Mouse (Mus musculus): ENCODE results near the gene Repin1. TPM values are rescaled to one million over a fixed set of nuclear protein-coding genes. Genes with fewer than 3 reads are reported as not detected.

The Repin1 gene
- total and polyA plus RNA-seq, 2 experiments, result 31.1 to 73.6 TPM

GRCm38 (mm10) chr6:48582037-48582436 is 11.6 kb upstream of the Repin1 start:
- DNase-seq (ENCODE audit: extremely low read depth, low read depth, low spot score), result peak; percentile 60
- Histone ChIP-seq H3K27me3 (ENCODE audit: control insufficient read depth, insufficient read depth, low read length) (no peaks in the 10 kb centered on the region), H3K27ac (replicated peaks; ENCODE audit: insufficient read depth, low read depth, low read length) (no peak overlapping the region), H3K9ac (ENCODE audit: low read depth, low read length) (no peak overlapping the region), H3K4me3 (ENCODE audit: insufficient read depth, low read depth, low read length) (no peak overlapping the region), H3K36me3 (ENCODE audit: control insufficient read depth, insufficient read depth, low read length) (no peaks in the 10 kb centered on the region), H3K79me2 (ENCODE audit: control insufficient read depth, insufficient read depth, low read length) (no peaks in the 10 kb centered on the region), H3K4me1 (ENCODE audit: control insufficient read depth, insufficient read depth, low read length) (peaks cover 3% of the 10 kb centered on the region; the same call in 1 of the 2 replicates)
- TF ChIP-seq CTCF (IDR thresholded peaks at IDR 0.05; ENCODE audit: low read depth, low read length) (peak; percentile 29), POLR2A (IDR thresholded peaks at IDR 0.05; ENCODE audit: extremely low read depth, insufficient read depth, low read length) (no peak)
- 88% methylated on average over 3 of the region's 3 CpGs for WGBS

GRCm38 (mm10) chr6:48589194-48589750 is 4.4 kb upstream of the Repin1 start, which contains the start of gene Gm45021:
TSS of gene Gm45021 (plus strand) at chr6:48589610.
- Histone ChIP-seq H3K27me3 (ENCODE audit: control insufficient read depth, insufficient read depth, low read length) (no peaks in the 10 kb centered on the region), H3K4me3 (ENCODE audit: insufficient read depth, low read depth, low read length) (no peak within 1 kb of the TSS), H3K79me2 (ENCODE audit: control insufficient read depth, insufficient read depth, low read length) (peaks cover 4% of the 10 kb centered on the region; the same call in 1 of the 2 replicates), H3K27ac (replicated peaks; ENCODE audit: insufficient read depth, low read depth, low read length) (no peak within 1 kb of the TSS), H3K9ac (ENCODE audit: low read depth, low read length) (no peak within 1 kb of the TSS), H3K4me1 (ENCODE audit: control insufficient read depth, insufficient read depth, low read length) (peaks cover 15% of the 10 kb centered on the region), H3K36me3 (ENCODE audit: control insufficient read depth, insufficient read depth, low read length) (no peaks in the 10 kb centered on the region)
- TF ChIP-seq CTCF (IDR thresholded peaks at IDR 0.05; ENCODE audit: low read depth, low read length) (no peak), POLR2A (IDR thresholded peaks at IDR 0.05; ENCODE audit: extremely low read depth, insufficient read depth, low read length) (no peak)
- WGBS, result 72% methylated on average over 6 of the region's 6 CpGs
- DNase-seq (ENCODE audit: extremely low read depth, low read depth, low spot score), result no peak

GRCm38 (mm10) chr6:48591221-48591845 is 2.4 kb upstream of the Repin1 start:
- H3K4me1 ChIP-seq (ENCODE audit: control insufficient read depth, insufficient read depth, low read length), result peaks cover 19% of the 10 kb centered on the region
- H3K27me3 ChIP-seq (ENCODE audit: control insufficient read depth, insufficient read depth, low read length), result no peaks in the 10 kb centered on the region
- peaks cover 20% of the 10 kb centered on the region for H3K79me2 ChIP-seq (ENCODE audit: control insufficient read depth, insufficient read depth, low read length)
- peak; percentile 71 for DNase-seq (ENCODE audit: extremely low read depth, low read depth, low spot score)
- no peak overlapping the region for H3K4me3 ChIP-seq (ENCODE audit: insufficient read depth, low read depth, low read length)
- TF ChIP-seq CTCF (IDR thresholded peaks at IDR 0.05; ENCODE audit: low read depth, low read length), result no peak
- no peak for TF ChIP-seq POLR2A (IDR thresholded peaks at IDR 0.05; ENCODE audit: extremely low read depth, insufficient read depth, low read length)
- WGBS, result 22% methylated on average over 3 of the region's 3 CpGs
- peaks cover 4% of the 10 kb centered on the region for H3K36me3 ChIP-seq (ENCODE audit: control insufficient read depth, insufficient read depth, low read length)
- peak overlapping the region; percentile 90 for H3K27ac ChIP-seq (replicated peaks; ENCODE audit: insufficient read depth, low read depth, low read length)
- 0 out of 2 replicates have a peak overlapping the region, but pooled peaks have one; percentile 25 for H3K9ac ChIP-seq (ENCODE audit: low read depth, low read length)

GRCm38 (mm10) chr6:48591871-48592270 is 1.8 kb upstream of the Repin1 start:
- TF ChIP-seq POLR2A (IDR thresholded peaks at IDR 0.05; ENCODE audit: extremely low read depth, insufficient read depth, low read length) (no peak), CTCF (IDR thresholded peaks at IDR 0.05; ENCODE audit: low read depth, low read length) (no peak)
- Histone ChIP-seq H3K9ac (ENCODE audit: low read depth, low read length) (peak overlapping the region; percentile 4; the same call in 1 of the 2 replicates), H3K79me2 (ENCODE audit: control insufficient read depth, insufficient read depth, low read length) (peaks cover 26% of the 10 kb centered on the region), H3K4me3 (ENCODE audit: insufficient read depth, low read depth, low read length) (no peak overlapping the region), H3K4me1 (ENCODE audit: control insufficient read depth, insufficient read depth, low read length) (peaks cover 19% of the 10 kb centered on the region), H3K27ac (replicated peaks; ENCODE audit: insufficient read depth, low read depth, low read length) (peak overlapping the region; percentile 90), H3K27me3 (ENCODE audit: control insufficient read depth, insufficient read depth, low read length) (no peaks in the 10 kb centered on the region), H3K36me3 (ENCODE audit: control insufficient read depth, insufficient read depth, low read length) (peaks cover 9% of the 10 kb centered on the region)
- 32% methylated on average over 6 of the region's 6 CpGs for WGBS
- peak; percentile 93 for DNase-seq (ENCODE audit: extremely low read depth, low read depth, low spot score)

GRCm38 (mm10) chr6:48594043-48594738 is 508 bp downstream of the Repin1 start:
- DNase-seq (ENCODE audit: extremely low read depth, low read depth, low spot score), result peak; percentile 95
- H3K36me3 ChIP-seq (ENCODE audit: control insufficient read depth, insufficient read depth, low read length), result peaks cover 23% of the 10 kb centered on the region
- H3K9ac ChIP-seq (ENCODE audit: low read depth, low read length), result peak overlapping the region; percentile 99
- peak overlapping the region; percentile 99 for H3K27ac ChIP-seq (replicated peaks; ENCODE audit: insufficient read depth, low read depth, low read length)
- peak overlapping the region; percentile 96 for H3K4me3 ChIP-seq (ENCODE audit: insufficient read depth, low read depth, low read length)
- H3K27me3 ChIP-seq (ENCODE audit: control insufficient read depth, insufficient read depth, low read length), result no peaks in the 10 kb centered on the region
- TF ChIP-seq CTCF (IDR thresholded peaks at IDR 0.05; ENCODE audit: low read depth, low read length), result no peak
- peak; percentile 32; the same call in 1 of the 2 replicates for TF ChIP-seq POLR2A (IDR thresholded peaks at IDR 0.05; ENCODE audit: extremely low read depth, insufficient read depth, low read length)
- H3K79me2 ChIP-seq (ENCODE audit: control insufficient read depth, insufficient read depth, low read length), result peaks cover 36% of the 10 kb centered on the region
- peaks cover 34% of the 10 kb centered on the region for H3K4me1 ChIP-seq (ENCODE audit: control insufficient read depth, insufficient read depth, low read length)
- under 1% methylated on average over 39 of the region's 41 CpGs for WGBS
